Mouse (Mus musculus) CD4-positive naive resting alpha-beta T cell, adult 57 days (primary cell): Measurements from ENCODE around the gene Gm6763. TPM values are rescaled to one million over a fixed set of nuclear protein-coding genes. Genes with fewer than 3 reads are reported as not detected.

Experiments used
- total RNA-seq: library from RNA; stranded (reverse); gene quantifications from one replicate; pipeline ENCODE4 v1.2.4, GENCODE M21; 2023

The Gm6763 gene
- total RNA-seq: not detected

DNA sequence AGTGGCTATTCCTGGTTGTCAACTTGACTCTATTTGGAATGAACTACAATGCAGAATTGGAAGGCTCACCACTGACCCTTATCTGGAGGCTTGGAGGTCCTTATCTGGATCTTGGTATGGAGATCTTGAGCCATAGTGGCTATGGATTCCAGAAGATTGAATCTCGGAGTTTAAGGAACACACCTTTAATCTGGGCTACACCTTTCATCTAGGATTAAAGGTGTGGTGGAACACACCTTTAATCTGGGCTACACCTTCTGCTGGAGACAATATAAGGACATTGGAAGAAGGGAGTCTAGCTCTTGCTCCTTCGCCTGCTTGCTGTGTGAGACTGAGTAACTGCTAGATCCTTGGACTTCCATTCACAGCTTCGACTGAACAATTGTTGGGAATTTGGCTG, at the start of gene Gm6763:
Gene Gm6763 (plus strand): TSS at position 301 of the 400 bp plus-strand sequence.

DNA sequence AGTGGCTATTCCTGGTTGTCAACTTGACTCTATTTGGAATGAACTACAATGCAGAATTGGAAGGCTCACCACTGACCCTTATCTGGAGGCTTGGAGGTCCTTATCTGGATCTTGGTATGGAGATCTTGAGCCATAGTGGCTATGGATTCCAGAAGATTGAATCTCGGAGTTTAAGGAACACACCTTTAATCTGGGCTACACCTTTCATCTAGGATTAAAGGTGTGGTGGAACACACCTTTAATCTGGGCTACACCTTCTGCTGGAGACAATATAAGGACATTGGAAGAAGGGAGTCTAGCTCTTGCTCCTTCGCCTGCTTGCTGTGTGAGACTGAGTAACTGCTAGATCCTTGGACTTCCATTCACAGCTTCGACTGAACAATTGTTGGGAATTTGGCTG, 8.6 kb upstream of the Gm6763 start, which contains the start of gene Gm21293:
Gene Gm21293 (plus strand): TSS at position 301 of the 400 bp plus-strand sequence.

DNA sequence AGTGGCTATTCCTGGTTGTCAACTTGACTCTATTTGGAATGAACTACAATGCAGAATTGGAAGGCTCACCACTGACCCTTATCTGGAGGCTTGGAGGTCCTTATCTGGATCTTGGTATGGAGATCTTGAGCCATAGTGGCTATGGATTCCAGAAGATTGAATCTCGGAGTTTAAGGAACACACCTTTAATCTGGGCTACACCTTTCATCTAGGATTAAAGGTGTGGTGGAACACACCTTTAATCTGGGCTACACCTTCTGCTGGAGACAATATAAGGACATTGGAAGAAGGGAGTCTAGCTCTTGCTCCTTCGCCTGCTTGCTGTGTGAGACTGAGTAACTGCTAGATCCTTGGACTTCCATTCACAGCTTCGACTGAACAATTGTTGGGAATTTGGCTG, 8.4 kb downstream of the Gm6763 start, which contains the start of gene Gm8764:
Gene Gm8764 (plus strand): TSS at position 301 of the 400 bp plus-strand sequence.

DNA sequence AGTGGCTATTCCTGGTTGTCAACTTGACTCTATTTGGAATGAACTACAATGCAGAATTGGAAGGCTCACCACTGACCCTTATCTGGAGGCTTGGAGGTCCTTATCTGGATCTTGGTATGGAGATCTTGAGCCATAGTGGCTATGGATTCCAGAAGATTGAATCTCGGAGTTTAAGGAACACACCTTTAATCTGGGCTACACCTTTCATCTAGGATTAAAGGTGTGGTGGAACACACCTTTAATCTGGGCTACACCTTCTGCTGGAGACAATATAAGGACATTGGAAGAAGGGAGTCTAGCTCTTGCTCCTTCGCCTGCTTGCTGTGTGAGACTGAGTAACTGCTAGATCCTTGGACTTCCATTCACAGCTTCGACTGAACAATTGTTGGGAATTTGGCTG, 16.9 kb downstream of the Gm6763 start, which contains the start of gene Gm21304:
Gene Gm21304 (plus strand): TSS at position 301 of the 400 bp plus-strand sequence.

DNA sequence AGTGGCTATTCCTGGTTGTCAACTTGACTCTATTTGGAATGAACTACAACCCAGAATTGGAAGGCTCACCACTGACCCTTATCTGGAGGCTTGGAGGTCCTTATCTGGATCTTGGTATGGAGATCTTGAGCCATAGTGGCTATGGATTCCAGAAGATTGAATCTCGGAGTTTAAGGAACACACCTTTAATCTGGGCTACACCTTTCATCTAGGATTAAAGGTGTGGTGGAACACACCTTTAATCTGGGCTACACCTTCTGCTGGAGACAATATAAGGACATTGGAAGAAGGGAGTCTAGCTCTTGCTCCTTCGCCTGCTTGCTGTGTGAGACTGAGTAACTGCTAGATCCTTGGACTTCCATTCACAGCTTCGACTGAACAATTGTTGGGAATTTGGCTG, 25.4 kb downstream of the Gm6763 start, which contains the start of gene Gm21312:
Gene Gm21312 (plus strand): TSS at position 301 of the 400 bp plus-strand sequence.

DNA sequence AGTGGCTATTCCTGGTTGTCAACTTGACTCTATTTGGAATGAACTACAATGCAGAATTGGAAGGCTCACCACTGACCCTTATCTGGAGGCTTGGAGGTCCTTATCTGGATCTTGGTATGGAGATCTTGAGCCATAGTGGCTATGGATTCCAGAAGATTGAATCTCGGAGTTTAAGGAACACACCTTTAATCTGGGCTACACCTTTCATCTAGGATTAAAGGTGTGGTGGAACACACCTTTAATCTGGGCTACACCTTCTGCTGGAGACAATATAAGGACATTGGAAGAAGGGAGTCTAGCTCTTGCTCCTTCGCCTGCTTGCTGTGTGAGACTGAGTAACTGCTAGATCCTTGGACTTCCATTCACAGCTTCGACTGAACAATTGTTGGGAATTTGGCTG, 33.9 kb downstream of the Gm6763 start, which contains the start of gene Gm20765:
Gene Gm20765 (plus strand): TSS at position 301 of the 400 bp plus-strand sequence.

DNA sequence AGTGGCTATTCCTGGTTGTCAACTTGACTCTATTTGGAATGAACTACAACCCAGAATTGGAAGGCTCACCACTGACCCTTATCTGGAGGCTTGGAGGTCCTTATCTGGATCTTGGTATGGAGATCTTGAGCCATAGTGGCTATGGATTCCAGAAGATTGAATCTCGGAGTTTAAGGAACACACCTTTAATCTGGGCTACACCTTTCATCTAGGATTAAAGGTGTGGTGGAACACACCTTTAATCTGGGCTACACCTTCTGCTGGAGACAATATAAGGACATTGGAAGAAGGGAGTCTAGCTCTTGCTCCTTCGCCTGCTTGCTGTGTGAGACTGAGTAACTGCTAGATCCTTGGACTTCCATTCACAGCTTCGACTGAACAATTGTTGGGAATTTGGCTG, 42.4 kb downstream of the Gm6763 start, which contains the start of gene Gm4340:
Gene Gm4340 (plus strand): TSS at position 301 of the 400 bp plus-strand sequence.

Other genes starting within 250 kb of the Gm6763 start
- not detected for gene Gm21293, start 8.5 kb upstream of the Gm6763 start, total RNA-seq
- gene Gm8764, start 8.5 kb downstream of the Gm6763 start, total RNA-seq: not detected
- not detected for gene Gm21304, start 17.0 kb downstream of the Gm6763 start, total RNA-seq
- gene Gm21312, start 25.5 kb downstream of the Gm6763 start, total RNA-seq: not detected
- gene Gm20765, start 34.0 kb downstream of the Gm6763 start, total RNA-seq: not detected
- not detected for gene Gm4340, start 42.5 kb downstream of the Gm6763 start, total RNA-seq